Mouse (Mus musculus) gastrocnemius, adult 2 months (tissue): ENCODE results near the gene Olfr1120. TPM values are rescaled to one million over a fixed set of nuclear protein-coding genes. Genes with fewer than 3 reads are reported as not detected.
"Not testable (repeated sequence)": the region's sequence is repeated elsewhere in the genome, so short reads cannot be mapped to it uniquely, and the experiment has no call there.

Experiments used
- DNase-seq: peaks from one replicate; pipeline ENCODE4 v3.0.0; 2022
- H3K27ac ChIP-seq: fragments of 200-600 bp; 2 replicates; pipeline ENCODE4 v1.8.1; 2022; ENCODE audit warnings: mild to moderate bottlenecking
- H3K4me3 ChIP-seq: fragments of 200-600 bp; 2 replicates; pipeline ENCODE4 v1.8.1; 2022; ENCODE audit warnings: mild to moderate bottlenecking, moderate library complexity
- CTCF ChIP-seq: fragments of 200-600 bp; IDR thresholded peaks from 2 replicates; pipeline ENCODE4 v1.8.1; 2022; ENCODE audit warnings: antibody characterized with exemption, mild to moderate bottlenecking, moderate library complexity
- intact Hi-C: fragments of 180-260 bp; cut with DNase I; formaldehyde crosslinking; loops from one replicate; pipeline ENCODE4 v1.15.1; 2025
- long read RNA-seq, 2 experiments: library from polyadenylated mRNA; stranded (forward); transcript quantifications; one replicate each; pipeline ENCODE4 v2.0.0; 2021
- total RNA-seq, 2 experiments: library from RNA; stranded (reverse); gene quantifications; 2 replicates each; pipeline ENCODE4 v1.2.3; 2021

Olfr1120 gene
- not detected for total RNA-seq
- long read RNA-seq, experiment 1: 0 reads
- long read RNA-seq, experiment 2: 0 reads

DNA sequence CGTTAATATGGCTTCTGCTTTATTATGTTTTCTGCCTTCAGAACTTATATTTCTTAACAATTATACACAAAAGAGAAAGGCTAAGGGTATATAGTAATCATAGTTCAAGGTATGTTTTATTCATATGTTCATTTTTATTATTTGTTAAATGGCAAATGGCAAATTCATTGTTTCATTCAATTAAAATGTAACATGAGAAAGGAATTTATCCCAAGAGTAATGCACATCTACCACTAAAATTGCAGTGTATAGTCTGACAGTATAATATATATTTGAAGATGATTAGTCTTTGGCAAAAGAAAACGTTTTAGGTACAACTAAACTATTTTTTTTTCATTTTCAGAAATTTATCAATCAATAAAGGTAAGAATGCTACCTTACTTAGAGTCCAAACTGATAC lies at the start of gene Olfr1120:
Gene Olfr1120 (plus strand): TSS at position 301 of the 400 bp plus-strand sequence.
- Histone ChIP-seq H3K4me3 (no peak within 1 kb of the TSS), H3K27ac (no peak within 1 kb of the TSS)
- DNase-seq: no peak
- no peak for TF ChIP-seq CTCF
- intact Hi-C loops: no loop called here

DNA sequence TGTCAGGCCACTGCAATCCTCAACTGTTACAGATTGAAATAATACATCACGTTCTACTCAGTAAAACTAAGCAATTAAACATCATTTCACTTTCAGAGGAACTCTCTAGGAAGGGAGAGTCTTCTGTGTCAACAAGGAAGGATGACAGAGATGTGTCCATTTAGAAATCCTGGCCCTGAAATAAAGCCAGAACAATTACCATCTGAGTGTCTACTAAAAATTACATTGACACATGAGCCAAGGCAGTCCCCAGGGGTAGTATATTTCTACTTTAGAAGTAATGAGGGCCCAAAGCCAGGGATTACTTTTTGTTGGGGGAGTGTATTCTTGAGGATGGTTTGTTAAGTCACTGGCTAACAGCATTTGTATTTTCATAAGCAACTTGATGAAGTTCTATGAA lies 47.3 kb upstream of the Olfr1120 start, which contains the start of gene Olfr1118:
Gene Olfr1118 (plus strand): TSS at position 301 of the 400 bp plus-strand sequence.
- TF ChIP-seq CTCF: no peak
- no peak for DNase-seq
- intact Hi-C loops: no loop called here
- H3K4me3 ChIP-seq: no peak within 1 kb of the TSS
- no peak within 1 kb of the TSS for H3K27ac ChIP-seq

- intact Hi-C loops, DNase-seq, H3K4me3 ChIP-seq, H3K27ac ChIP-seq: not testable (repeated sequence)
Observed at GRCm38 (mm10) chr2:87360121-87360520, 5.5 kb downstream of the Olfr1120 start.

- H3K4me3 ChIP-seq: no peak within 1 kb of the TSS
- H3K27ac ChIP-seq: no peak within 1 kb of the TSS
- TF ChIP-seq CTCF: no peak
- intact Hi-C loops: no loop called here
- DNase-seq: no peak
Observed at GRCm38 (mm10) chr2:87369595-87369994, 15.0 kb downstream of the Olfr1120 start, which contains the start of gene Olfr1121. Gene Olfr1121 (plus strand): TSS chr2:87369895.

GRCm38 (mm10) chr2:87371726-87372125 lies 17.1 kb downstream of the Olfr1120 start:
- no peak overlapping the region for H3K4me3 ChIP-seq
- no peak for DNase-seq
- TF ChIP-seq CTCF: no peak
- no peak overlapping the region for H3K27ac ChIP-seq
- intact Hi-C loops: no loop called here

- intact Hi-C loops: no loop called here
Observed at GRCm38 (mm10) chr2:87383935-87384334, 29.3 kb downstream of the Olfr1120 start.

DNA sequence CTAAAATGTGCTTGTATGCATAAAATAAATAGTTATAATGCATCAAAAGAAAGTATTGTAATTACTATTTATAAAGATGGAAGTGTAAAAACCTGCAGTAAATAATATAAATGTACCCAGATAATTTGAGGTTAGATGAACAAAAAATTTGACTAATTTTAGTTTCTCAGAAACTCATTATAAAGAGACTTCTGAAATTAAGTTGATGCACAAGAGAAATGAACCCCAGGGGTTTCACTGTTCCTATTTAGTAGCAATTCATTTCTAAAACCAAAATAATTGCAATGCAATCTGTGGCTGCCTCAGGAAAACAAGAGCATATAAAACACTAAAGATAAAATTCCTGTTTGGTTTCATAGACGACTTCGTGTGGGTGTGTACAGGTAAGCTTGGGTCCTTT lies 30.9 kb downstream of the Olfr1120 start, which contains the start of gene Olfr1122:
Gene Olfr1122 (plus strand): TSS at position 301 of the 400 bp plus-strand sequence.
- Histone ChIP-seq H3K4me3 (no peak within 1 kb of the TSS), H3K27ac (no peak within 1 kb of the TSS)
- intact Hi-C loops: no loop called here
- DNase-seq: no peak
- no peak for TF ChIP-seq CTCF

More at GRCm38 (mm10) chr2:87383935-87384334, 29.3 kb downstream of the Olfr1120 start:
- no peak overlapping the region for H3K4me3 ChIP-seq
- DNase-seq: no peak
- TF ChIP-seq CTCF: no peak
- H3K27ac ChIP-seq: no peak overlapping the region

DNA sequence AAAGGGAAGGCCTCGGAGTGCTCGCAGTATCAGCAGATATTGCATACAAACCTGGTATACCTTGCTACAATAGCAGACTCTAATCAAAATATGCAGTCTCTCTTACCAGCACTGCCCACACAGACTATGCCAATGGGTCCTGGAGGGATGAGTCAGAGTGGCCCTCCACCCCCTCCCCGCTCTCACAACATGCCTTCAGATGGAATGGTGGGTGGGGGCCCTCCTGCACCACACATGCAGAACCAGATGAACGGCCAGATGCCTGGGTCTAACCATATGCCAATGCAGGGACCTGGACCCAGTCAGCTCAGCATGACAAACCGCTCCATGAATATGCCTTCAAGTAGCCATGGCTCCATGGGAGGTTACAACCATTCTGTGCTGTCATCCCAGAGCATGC lies 39.0 kb downstream of the Olfr1120 start:
- DNase-seq, intact Hi-C loops, H3K27ac ChIP-seq, H3K4me3 ChIP-seq: not testable (repeated sequence)

DNA sequence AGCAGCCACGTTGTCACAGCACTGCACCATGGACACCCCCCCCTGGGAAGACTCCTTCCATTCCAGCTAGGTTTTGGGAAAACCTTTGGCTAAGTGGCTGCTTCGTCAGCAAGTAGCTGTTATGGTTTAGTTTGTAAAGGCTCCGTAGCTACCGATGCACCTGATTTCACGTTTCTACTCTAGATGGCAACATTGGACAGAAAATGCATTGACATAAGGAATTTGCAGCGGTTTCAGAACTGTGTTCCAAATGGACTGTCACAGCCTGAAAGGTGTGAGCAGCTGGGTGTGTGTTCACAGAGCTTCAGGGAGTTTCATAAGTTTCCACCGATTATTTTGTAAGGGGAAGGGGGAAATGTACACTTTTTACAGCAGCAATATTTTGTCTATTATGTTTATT lies 40.1 kb downstream of the Olfr1120 start:
- intact Hi-C loops, DNase-seq, H3K4me3 ChIP-seq, H3K27ac ChIP-seq: not testable (repeated sequence)

Other genes starting within 250 kb of the Olfr1120 start
- gene Olfr259, start 240.2 kb upstream of the Olfr1120 start, total RNA-seq: not detected
- not detected for gene Olfr1110, start 214.5 kb upstream of the Olfr1120 start, total RNA-seq
- gene Olfr1111, start 202.2 kb upstream of the Olfr1120 start, total RNA-seq: not detected
- gene Olfr1112, start 167.0 kb upstream of the Olfr1120 start, total RNA-seq: not detected
- gene Olfr1113, start 145.8 kb upstream of the Olfr1120 start, total RNA-seq: not detected
- gene Olfr1115, start 106.8 kb upstream of the Olfr1120 start, total RNA-seq: not detected
- gene Olfr1116, start 87.3 kb upstream of the Olfr1120 start, total RNA-seq: not detected
- gene Olfr1118, start 47.2 kb upstream of the Olfr1120 start, total RNA-seq: not detected
- not detected for gene Olfr1121, start 15.1 kb downstream of the Olfr1120 start, total RNA-seq
- not detected for gene Olfr1122, start 31.0 kb downstream of the Olfr1120 start, total RNA-seq
- gene Olfr1123, start 61.8 kb downstream of the Olfr1120 start, total RNA-seq: not detected
- not detected for gene Olfr1124, start 75.5 kb downstream of the Olfr1120 start, total RNA-seq
- not detected for gene Olfr1126, start 99.1 kb downstream of the Olfr1120 start, total RNA-seq
- gene Pramel7, start 142.3 kb downstream of the Olfr1120 start, total RNA-seq: not detected
- gene Pramel6, start 151.8 kb downstream of the Olfr1120 start, total RNA-seq: not detected
- not detected for gene Olfr153, start 177.0 kb downstream of the Olfr1120 start, total RNA-seq
- not detected for gene Olfr1128, start 190.7 kb downstream of the Olfr1120 start, total RNA-seq
- not detected for gene Olfr1129, start 219.1 kb downstream of the Olfr1120 start, total RNA-seq